ENCODE assay signal across 13 mouse cellular contexts in the genomic region with DNA sequence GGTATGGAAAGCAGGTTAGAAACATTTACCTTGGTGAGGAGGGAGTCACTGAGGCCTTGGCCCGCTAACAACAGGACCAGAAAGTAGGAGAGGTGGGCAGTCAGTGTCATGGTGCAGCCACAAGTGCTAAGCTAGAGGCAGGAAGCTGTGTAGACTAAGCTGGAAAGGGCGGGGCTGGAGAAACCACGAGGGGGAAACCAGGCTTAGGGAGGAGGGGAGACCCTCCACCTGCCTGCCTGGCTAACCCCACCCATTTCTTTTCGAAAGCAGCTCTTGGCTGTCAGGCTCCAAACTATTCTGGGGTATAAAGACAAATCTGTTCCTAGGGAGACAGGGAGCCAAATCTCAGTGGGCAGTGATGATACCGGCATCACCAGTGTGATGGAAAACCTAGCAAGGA. TPM values are rescaled to one million over a fixed set of nuclear protein-coding genes. Genes with fewer than 3 reads are reported as not detected.
DNase-seq lines count a peak whose midpoint lies in the region; ATAC-seq and TF ChIP-seq lines count a peak whose summit lies in the region.
"Had no signal": no experiment of that assay in that cellular context is flagged by ENCODE, and none has a peak within 500 bp of the region (broad histone marks: within the 10 kb centered on the region; RNA-seq: fewer than 3 reads in every experiment).

A gene (minus strand): TSS at position 134 of the 400 bp plus-strand sequence.

- peaks cover 38% of the 10 kb centered on the region for H3K36me3 ChIP-seq in small intestine, adult 2 months (ENCODE audit: control insufficient read depth, insufficient read depth, low read length)

- ATAC-seq in CD4-positive, CD25-positive, alpha-beta regulatory T cell, adult 4 months, result peak; percentile 89
- ATAC-seq: midbrain, embryonic 15.5 days had no signal

- peak within 1 kb of the TSS; percentile 46 for H3K27ac ChIP-seq in small intestine, adult 2 months (ENCODE audit: insufficient read depth, low read depth, low read length)
- H3K27ac ChIP-seq: hindbrain, embryonic 14.5 days; midbrain, embryonic 15.5 days had no signal

- 41% methylated on average over 5 of the region's 5 CpGs for WGBS in small intestine, adult 2 months

- no peaks in the 10 kb centered on the region for H3K27me3 ChIP-seq in small intestine, adult 2 months (ENCODE audit: control insufficient read depth, insufficient read depth, low read length)
- H3K27me3 ChIP-seq: midbrain, embryonic 15.5 days had no signal

- TF ChIP-seq POLR2A in small intestine, adult 2 months (IDR thresholded peaks at IDR 0.05; ENCODE audit: low read depth, low read length), result no peak

- intact Hi-C loops in left cerebral cortex, postnatal 4 days (cut with DNase I), result no loop called here

- no peak for TF ChIP-seq CTCF in small intestine, adult 2 months (IDR thresholded peaks at IDR 0.05; ENCODE audit: extremely low read depth, insufficient read length, insufficient replicate concordance, low read depth, low read length)

- H3K4me3 ChIP-seq in small intestine, adult 2 months (ENCODE audit: low read depth, low read length), result peak within 1 kb of the TSS; percentile 36
- H3K4me3 ChIP-seq: midbrain, embryonic 15.5 days had no signal

- H3K4me1 ChIP-seq in small intestine, adult 2 months (ENCODE audit: control insufficient read depth, insufficient read depth, insufficient read length, low read length), result 0 out of 2 replicates have a peak, but pooled peaks cover under 1% of the 10 kb centered on the region

- peak; percentile 47 for DNase-seq in 416B (ENCODE audit: low read depth)
- peak; percentile 60 for DNase-seq in induced T-regulatory cell, adult 2 months (ENCODE audit: low read depth)
- no peak for DNase-seq in left cerebral cortex, postnatal 4 days
- no peak for DNase-seq in layer of hippocampus, adult 11-12 months (ENCODE audit: low spot score)
- DNase-seq in left cerebral cortex, adult 8-10 months (ENCODE audit: low spot score in 2 of 2), result no peak
- DNase-seq: layer of hippocampus, postnatal 36 days; right cerebral cortex, postnatal 4 days had no signal

RNA-seq across cellular contexts. Expression of the gene that starts here (rescaled TPM):
- 100 to 1,000 TPM; 136 to 191 TPM for polyA plus RNA-seq in CD4-positive, CD25-positive, alpha-beta regulatory T cell, adult 4 months (2017; shearing (Covaris generic))
- 8.2 and 10.2 TPM in 2 replicates for polyA plus RNA-seq in small intestine, adult 2 months (2012; rRNA removed)
- 1 to 10 TPM; 1.3 to 2.1 TPM for total RNA-seq in left cerebral cortex, postnatal 4 days (2021)
- total RNA-seq in left cerebral cortex, adult 8-10 months (2022), result 1 to 10 TPM in 1 of 4 experiments, under 1 TPM in 3; 0.30 to 1.0 (median 0.46) TPM
- total RNA-seq: G1E; layer of hippocampus, postnatal 36 days had no signal
- polyA plus RNA-seq: G1E; testis, adult 2 months had no signal

Comparison
In these comparisons a context has a peak if more than half of its experiments do, and no peak if none do; other contexts are left out.
1. RNA of the gene that starts here (polyA plus RNA-seq): 136 to 191 TPM in CD4-positive, CD25-positive, alpha-beta regulatory T cell, adult 4 months; 8.2 to 10.2 TPM in small intestine, adult 2 months; every median in the first group is over 10 times any median in the second.
2. DNase-seq: peak in 416B (single experiment) and induced T-regulatory cell, adult 2 months (single experiment); none in left cerebral cortex, postnatal 4 days (single experiment), layer of hippocampus, adult 11-12 months (single experiment) and left cerebral cortex, adult 8-10 months (0 of 2).